Mouse (Mus musculus) embryonic facial prominence, embryonic 13.5 days (tissue): ENCODE data around the gene Dpm1. TPM values are rescaled to one million over a fixed set of nuclear protein-coding genes. Genes with fewer than 3 reads are reported as not detected.
A peak's percentile ranks its signal among the peaks of the same experiment; 100 is the strongest.

ENCODE experiments used
- ATAC-seq: fragments of 200-750 bp; cut with Nextera tagmentation; 2 replicates; pipeline ENCODE4 v1.8.0; 2017; ENCODE audit warnings: low read depth; ENCODE audit not compliant: insufficient number of reproducible peaks, insufficient read depth, low FRiP score, low TSS enrichment
- H3K27ac ChIP-seq: fragments of 300-500 bp; sonication (generic); 2 replicates; pipeline ENCODE4 v1.5.1; 2015; ENCODE audit warnings: moderate library complexity, mild to moderate bottlenecking, inconsistent platforms
- H3K27me3 ChIP-seq: fragments of 300-500 bp; sonication (generic); 2 replicates; pipeline ENCODE4 v1.6.1; 2015; ENCODE audit warnings: mild to moderate bottlenecking, inconsistent platforms
- H3K36me3 ChIP-seq: fragments of 300-500 bp; sonication (generic); 2 replicates; pipeline ENCODE4 v1.6.1; 2015; ENCODE audit warnings: mild to moderate bottlenecking, inconsistent platforms
- H3K4me1 ChIP-seq: fragments of 300-500 bp; sonication (generic); 2 replicates; pipeline ENCODE4 v1.6.1; 2015; ENCODE audit warnings: inconsistent platforms
- H3K4me2 ChIP-seq: fragments of 300-500 bp; sonication (generic); 2 replicates; pipeline ENCODE4 v1.6.1; 2015; ENCODE audit warnings: moderate library complexity, mild to moderate bottlenecking, inconsistent platforms
- H3K4me3 ChIP-seq: fragments of 300-500 bp; sonication (generic); 2 replicates; pipeline ENCODE4 v1.5.1; 2015; ENCODE audit warnings: mild to moderate bottlenecking, inconsistent platforms
- H3K9ac ChIP-seq: fragments of 300-500 bp; sonication (generic); 2 replicates; pipeline ENCODE4 v1.6.1; 2015; ENCODE audit warnings: mild to moderate bottlenecking, inconsistent platforms
- H3K9me3 ChIP-seq: fragments of 300-500 bp; sonication (generic); 2 replicates; pipeline ENCODE4 v1.6.1; 2016; ENCODE audit warnings: inconsistent platforms
- WGBS: fragments of 180-500 bp; shearing (Covaris S2); methylation state at CpG from one replicate; pipeline ENCODE4 v1.1.7; 2015; ENCODE audit warnings: mixed read lengths; 5-methylcytosine and 5-hydroxymethylcytosine counted together
- polyA plus RNA-seq: library from polyadenylated mRNA; unstranded; fragments of >200 nt; fragmentation: Nextera tagmentation; extraction: Ambion mirVana; gene quantifications from 2 replicates; pipeline ENCODE4 v1.2.1, GENCODE M21; 2015

The Dpm1 gene
- polyA plus RNA-seq, 1 experiment from 2014 or later = 99.5 TPM

- no peak overlapping the region for H3K27ac ChIP-seq
- 64% methylated on average over 2 of the region's 2 CpGs for WGBS
- H3K36me3 ChIP-seq = peaks cover 21% of the 10 kb centered on the region
- no peaks in the 10 kb centered on the region for H3K9me3 ChIP-seq
- H3K4me1 ChIP-seq = peaks cover 63% of the 10 kb centered on the region
- no peak for ATAC-seq
- H3K9ac ChIP-seq = no peak overlapping the region
- H3K27me3 ChIP-seq = no peaks in the 10 kb centered on the region
- H3K4me3 ChIP-seq = no peak overlapping the region
- no peak overlapping the region for H3K4me2 ChIP-seq
Measured at GRCm38 (mm10) chr2:168195721-168196120, 34.7 kb downstream of the Dpm1 start.

GRCm38 (mm10) chr2:168193685-168194084 is 36.7 kb downstream of the Dpm1 start:
- H3K9me3 ChIP-seq = no peaks in the 10 kb centered on the region
- H3K36me3 ChIP-seq = peaks cover 28% of the 10 kb centered on the region
- WGBS = 72% methylated on average over 2 of the region's 2 CpGs
- H3K27me3 ChIP-seq = no peaks in the 10 kb centered on the region
- H3K4me3 ChIP-seq = no peak overlapping the region
- H3K27ac ChIP-seq = no peak overlapping the region
- H3K4me1 ChIP-seq = peaks cover 58% of the 10 kb centered on the region
- H3K9ac ChIP-seq = no peak overlapping the region
- ATAC-seq = no peak
- H3K4me2 ChIP-seq = no peak overlapping the region

- Histone ChIP-seq H3K4me2 (no peak overlapping the region), H3K9me3 (no peaks in the 10 kb centered on the region), H3K27me3 (no peaks in the 10 kb centered on the region), H3K9ac (no peak overlapping the region), H3K4me3 (no peak overlapping the region), H3K27ac (no peak overlapping the region), H3K36me3 (peaks cover 34% of the 10 kb centered on the region), H3K4me1 (peaks cover 47% of the 10 kb centered on the region)
- WGBS = 89% methylated on average over 2 of the region's 2 CpGs
- no peak for ATAC-seq
Measured at GRCm38 (mm10) chr2:168191856-168192255, 38.5 kb downstream of the Dpm1 start.

- Histone ChIP-seq H3K4me2 (no peak overlapping the region), H3K4me1 (peaks cover 10% of the 10 kb centered on the region), H3K9ac (no peak overlapping the region), H3K27ac (no peak overlapping the region), H3K4me3 (no peak overlapping the region), H3K27me3 (no peaks in the 10 kb centered on the region), H3K36me3 (peaks cover 43% of the 10 kb centered on the region), H3K9me3 (no peaks in the 10 kb centered on the region)
- ATAC-seq = no peak
- 38% methylated on average over 7 of the region's 7 CpGs for WGBS
Measured at GRCm38 (mm10) chr2:168175946-168176345, 54.4 kb downstream of the Dpm1 start.

GRCm38 (mm10) chr2:168170167-168170685 is 60.2 kb downstream of the Dpm1 start:
- no peaks in the 10 kb centered on the region for H3K27me3 ChIP-seq
- peaks cover 16% of the 10 kb centered on the region; the same call in 1 of the 2 replicates for H3K36me3 ChIP-seq
- no peak overlapping the region for H3K9ac ChIP-seq
- peak overlapping the region; percentile 94 for H3K27ac ChIP-seq
- 10% methylated on average over 13 of the region's 13 CpGs for WGBS
- no peak overlapping the region for H3K4me3 ChIP-seq
- ATAC-seq = 0 out of 2 replicates have a peak, but pooled peaks have one; percentile 27
- peaks cover 55% of the 10 kb centered on the region for H3K4me1 ChIP-seq
- H3K9me3 ChIP-seq = no peaks in the 10 kb centered on the region
- peak overlapping the region; percentile 48 for H3K4me2 ChIP-seq

- Histone ChIP-seq H3K4me3 (no peak overlapping the region; the same call in 1 of the 2 replicates), H3K9ac (0 out of 2 replicates have a peak overlapping the region, but pooled peaks have one; percentile 28)
- ATAC-seq = 0 out of 2 replicates have a peak, but pooled peaks have one; percentile 33
Measured at GRCm38 (mm10) chr2:168169800-168170113, 60.6 kb downstream of the Dpm1 start.

GRCm38 (mm10) chr2:168168892-168169799 is 61.2 kb downstream of the Dpm1 start:
- no peak overlapping the region; the same call in 1 of the 2 replicates for H3K4me3 ChIP-seq
- WGBS = 17% methylated on average over 9 of the region's 9 CpGs

More at GRCm38 (mm10) chr2:168169800-168170113, 60.6 kb downstream of the Dpm1 start:
- Histone ChIP-seq H3K9me3 (no peaks in the 10 kb centered on the region), H3K4me1 (peaks cover 55% of the 10 kb centered on the region), H3K27ac (peak overlapping the region; percentile 94), H3K36me3 (peaks cover 13% of the 10 kb centered on the region; the same call in 1 of the 2 replicates), H3K4me2 (peak overlapping the region; percentile 48), H3K27me3 (no peaks in the 10 kb centered on the region)
- 4% methylated on average over 9 of the region's 9 CpGs for WGBS

GRCm38 (mm10) chr2:168167781-168168180 is 62.6 kb downstream of the Dpm1 start:
- peak overlapping the region; percentile 94; the same call in 1 of the 2 replicates for H3K27ac ChIP-seq
- H3K4me2 ChIP-seq = no peak overlapping the region
- H3K36me3 ChIP-seq = peaks cover 6% of the 10 kb centered on the region; the same call in 1 of the 2 replicates
- 44% methylated on average over 3 of the region's 3 CpGs for WGBS
- H3K4me3 ChIP-seq = no peak overlapping the region
- no peak for ATAC-seq
- H3K9me3 ChIP-seq = no peaks in the 10 kb centered on the region
- no peak overlapping the region for H3K9ac ChIP-seq
- H3K4me1 ChIP-seq = peaks cover 54% of the 10 kb centered on the region
- H3K27me3 ChIP-seq = no peaks in the 10 kb centered on the region

More at GRCm38 (mm10) chr2:168168892-168169799, 61.2 kb downstream of the Dpm1 start:
- Histone ChIP-seq H3K36me3 (peaks cover 13% of the 10 kb centered on the region; the same call in 1 of the 2 replicates), H3K27ac (peak overlapping the region; percentile 94), H3K9me3 (no peaks in the 10 kb centered on the region), H3K4me2 (peak overlapping the region; percentile 48), H3K4me1 (peaks cover 55% of the 10 kb centered on the region), H3K9ac (peak overlapping the region; percentile 44; the same call in 1 of the 2 replicates), H3K27me3 (no peaks in the 10 kb centered on the region)
- ATAC-seq = peak; percentile 40; the same call in 1 of the 2 replicates

GRCm38 (mm10) chr2:168166750-168167460 is 63.5 kb downstream of the Dpm1 start:
- ATAC-seq = no peak
- Histone ChIP-seq H3K27me3 (no peaks in the 10 kb centered on the region), H3K4me3 (no peak overlapping the region), H3K27ac (peak overlapping the region; percentile 11; the same call in 1 of the 2 replicates), H3K9me3 (no peaks in the 10 kb centered on the region), H3K36me3 (no peaks in the 10 kb centered on the region), H3K4me2 (no peak overlapping the region), H3K9ac (0 out of 2 replicates have a peak overlapping the region, but pooled peaks have one; percentile 32), H3K4me1 (peaks cover 51% of the 10 kb centered on the region)
- WGBS = 46% methylated on average over 21 of the region's 21 CpGs

- Histone ChIP-seq H3K4me1 (peaks cover 38% of the 10 kb centered on the region), H3K27me3 (no peaks in the 10 kb centered on the region), H3K9ac (peak overlapping the region; percentile 66), H3K27ac (peak overlapping the region; percentile 62; the same call in 1 of the 2 replicates), H3K4me2 (peak overlapping the region; percentile 60), H3K4me3 (peak overlapping the region; percentile 33), H3K36me3 (no peaks in the 10 kb centered on the region), H3K9me3 (no peaks in the 10 kb centered on the region)
- ATAC-seq = no peak
- 8% methylated on average over 14 of the region's 14 CpGs for WGBS
Measured at GRCm38 (mm10) chr2:168161978-168162377, 68.4 kb downstream of the Dpm1 start.

GRCm38 (mm10) chr2:168161514-168161971 is 68.8 kb downstream of the Dpm1 start:
- peak overlapping the region; percentile 33 for H3K4me3 ChIP-seq
- H3K9ac ChIP-seq = peak overlapping the region; percentile 66
- H3K4me1 ChIP-seq = peaks cover 35% of the 10 kb centered on the region
- H3K27me3 ChIP-seq = no peaks in the 10 kb centered on the region
- no peak for ATAC-seq
- H3K9me3 ChIP-seq = no peaks in the 10 kb centered on the region
- H3K4me2 ChIP-seq = peak overlapping the region; percentile 60
- whole genome bisulfite sequencing = 2% methylated on average over 11 of the region's 11 CpGs
- H3K27ac ChIP-seq = peak overlapping the region; percentile 62; the same call in 1 of the 2 replicates
- no peaks in the 10 kb centered on the region for H3K36me3 ChIP-seq
